Mouse (Mus musculus) limb, embryonic 14.5 days (tissue): Measurements from ENCODE around the gene Trio. TPM values are rescaled to one million over a fixed set of nuclear protein-coding genes. Genes with fewer than 3 reads are reported as not detected.

Experiments
- ATAC-seq: fragments of 200-750 bp; cut with Nextera tagmentation; 2 replicates; pipeline ENCODE4 v1.8.0; 2017; ENCODE audit warnings: low read depth, moderate number of reproducible peaks, moderate TSS enrichment; ENCODE audit not compliant: low FRiP score
- DNase-seq: peaks from one replicate; pipeline ENCODE4 v3.0.0-alpha.2; 2015; ENCODE audit warnings: low spot score
- H3K27ac ChIP-seq: fragments of 300-500 bp; sonication (generic); replicated peaks from 2 replicates; pipeline ENCODE4 v1.5.1; 2014; ENCODE audit warnings: low read depth, mild to moderate bottlenecking, low read length, moderate library complexity, mixed read lengths
- H3K27me3 ChIP-seq: fragments of 300-500 bp; sonication (generic); 2 replicates; pipeline ENCODE4 v1.6.1; 2014; ENCODE audit warnings: low read length, mixed read lengths; ENCODE audit not compliant: control insufficient read depth, insufficient read depth
- H3K36me3 ChIP-seq: fragments of 300-500 bp; sonication (generic); 2 replicates; pipeline ENCODE4 v1.6.1; 2014; ENCODE audit warnings: mild to moderate bottlenecking, low read length, moderate library complexity, mixed read lengths; ENCODE audit not compliant: control insufficient read depth, insufficient read depth
- H3K4me1 ChIP-seq: fragments of 300-500 bp; sonication (generic); 2 replicates; pipeline ENCODE4 v1.6.1; 2014; ENCODE audit warnings: antibody characterized with exemption, low read length, mixed read lengths; ENCODE audit not compliant: control insufficient read depth, insufficient read depth
- H3K4me2 ChIP-seq: fragments of 300-500 bp; sonication (generic); replicated peaks from 2 replicates; pipeline ENCODE4 v1.6.1; 2014; ENCODE audit warnings: low read depth, mild to moderate bottlenecking, low read length, moderate library complexity; ENCODE audit not compliant: severe bottlenecking
- H3K4me3 ChIP-seq: fragments of 300-500 bp; sonication (generic); replicated peaks from 2 replicates; pipeline ENCODE4 v1.5.1; 2014; ENCODE audit warnings: low read length
- H3K9ac ChIP-seq: fragments of 300-500 bp; sonication (generic); 2 replicates; pipeline ENCODE4 v1.6.1; 2014; ENCODE audit warnings: mild to moderate bottlenecking, low read depth, low read length, moderate library complexity; ENCODE audit not compliant: severe bottlenecking
- H3K9me3 ChIP-seq: fragments of 300-500 bp; sonication (generic); 2 replicates; pipeline ENCODE4 v1.6.1; 2016; ENCODE audit warnings: low read length; ENCODE audit not compliant: control insufficient read depth
- POLR2A ChIP-seq: fragments of 200-500 bp; IDR thresholded peaks from 2 replicates; pipeline ENCODE4 v1.8.0; 2012; ENCODE audit warnings: inconsistent platforms, mild to moderate bottlenecking, moderate library complexity, borderline replicate concordance; ENCODE audit not compliant: insufficient read depth, insufficient read length; ENCODE audit errors: extremely low read depth
- WGBS: fragments of 180-500 bp; shearing (Covaris S2); extraction: QIAGEN DNeasy Blood & Tissue Kit; methylation state at CpG from one replicate; pipeline ENCODE4 v1.1.7; 2014; 5-methylcytosine and 5-hydroxymethylcytosine counted together
- polyA plus RNA-seq, 2 experiments: library from polyadenylated mRNA; depleted of rRNA in 1 of 2; stranded (reverse) in 1 of 2; unstranded in 1 of 2; fragments of >200 nt; fragmentation: Nextera tagmentation in 1 of 2; extraction: Ambion mirVana in 1 of 2; gene quantifications; 2 replicates each; pipeline versions ENCODE4 v1.2.1 to v1.2.3; 2012 to 2014

Gene Trio
- polyA plus RNA-seq, 2 experiments, result 78.7 to 230 TPM

GRCm38 (mm10) chr15:27981258-27981657, 44.4 kb downstream of the Trio start:
- TF ChIP-seq POLR2A, result no peak
- Histone ChIP-seq H3K27ac (no peak overlapping the region), H3K27me3 (no peaks in the 10 kb centered on the region), H3K36me3 (no peaks in the 10 kb centered on the region), H3K9me3 (no peaks in the 10 kb centered on the region), H3K4me1 (peaks cover 25% of the 10 kb centered on the region), H3K4me2 (no peak overlapping the region), H3K4me3 (no peak overlapping the region), H3K9ac (no peak overlapping the region)
- DNase-seq (no peak), ATAC-seq (peak; percentile 41; the same call in 1 of the 2 replicates)
- 24% methylated on average over 3 of the region's 3 CpGs for WGBS

GRCm38 (mm10) chr15:27980436-27980835, 45.2 kb downstream of the Trio start:
- 79% methylated on average over 13 of the region's 13 CpGs for WGBS
- no peak for TF ChIP-seq POLR2A
- no peak overlapping the region for H3K4me2 ChIP-seq
- no peaks in the 10 kb centered on the region for H3K9me3 ChIP-seq
- H3K4me1 ChIP-seq, result peaks cover 25% of the 10 kb centered on the region
- no peak overlapping the region for H3K4me3 ChIP-seq
- H3K36me3 ChIP-seq, result no peaks in the 10 kb centered on the region
- no peak for ATAC-seq
- no peaks in the 10 kb centered on the region for H3K27me3 ChIP-seq
- no peak overlapping the region for H3K27ac ChIP-seq
- no peak for DNase-seq
- no peak overlapping the region for H3K9ac ChIP-seq

- Histone ChIP-seq H3K27ac (no peak overlapping the region), H3K4me2 (no peak overlapping the region), H3K4me1 (peaks cover 18% of the 10 kb centered on the region), H3K36me3 (no peaks in the 10 kb centered on the region), H3K4me3 (no peak overlapping the region), H3K9me3 (no peaks in the 10 kb centered on the region), H3K9ac (no peak overlapping the region), H3K27me3 (no peaks in the 10 kb centered on the region)
- no peak for ATAC-seq
- no peak for TF ChIP-seq POLR2A
- 67% methylated on average over 4 of the region's 4 CpGs for WGBS
- DNase-seq, result no peak
Observed at GRCm38 (mm10) chr15:27976950-27977349, 48.7 kb downstream of the Trio start.

- no peaks in the 10 kb centered on the region for H3K27me3 ChIP-seq
- no peak for DNase-seq
- no peak overlapping the region for H3K27ac ChIP-seq
- TF ChIP-seq POLR2A, result no peak
- no peaks in the 10 kb centered on the region for H3K36me3 ChIP-seq
- no peak overlapping the region for H3K4me2 ChIP-seq
- H3K4me1 ChIP-seq, result peaks cover 12% of the 10 kb centered on the region
- H3K9ac ChIP-seq, result no peak overlapping the region
- no peaks in the 10 kb centered on the region for H3K9me3 ChIP-seq
- ATAC-seq, result no peak
- H3K4me3 ChIP-seq, result no peak overlapping the region
Observed at GRCm38 (mm10) chr15:27976366-27976765, 49.3 kb downstream of the Trio start.

- DNase-seq (no peak), ATAC-seq (no peak)
- no peaks in the 10 kb centered on the region for H3K9me3 ChIP-seq
- H3K4me2 ChIP-seq, result no peak overlapping the region
- whole genome bisulfite sequencing, result 84% methylated on average over 8 of the region's 8 CpGs
- peaks cover 2% of the 10 kb centered on the region; the same call in 1 of the 2 replicates for H3K4me1 ChIP-seq
- TF ChIP-seq POLR2A, result no peak
- H3K4me3 ChIP-seq, result no peak overlapping the region
- H3K9ac ChIP-seq, result no peak overlapping the region
- no peak overlapping the region for H3K27ac ChIP-seq
- H3K27me3 ChIP-seq, result no peaks in the 10 kb centered on the region
- H3K36me3 ChIP-seq, result no peaks in the 10 kb centered on the region
Observed at GRCm38 (mm10) chr15:27974637-27975036, 51.0 kb downstream of the Trio start.

- TF ChIP-seq POLR2A, result no peak
- Histone ChIP-seq H3K4me2 (no peak overlapping the region), H3K4me3 (no peak overlapping the region), H3K4me1 (peaks cover 10% of the 10 kb centered on the region; the same call in 1 of the 2 replicates), H3K36me3 (no peaks in the 10 kb centered on the region), H3K27ac (no peak overlapping the region), H3K9ac (no peak overlapping the region), H3K27me3 (no peaks in the 10 kb centered on the region), H3K9me3 (no peaks in the 10 kb centered on the region)
- WGBS, result 61% methylated on average over 8 of the region's 8 CpGs
- ATAC-seq, result no peak; the same call in 1 of the 2 replicates
- no peak for DNase-seq
Observed at GRCm38 (mm10) chr15:27968183-27968582, 57.5 kb downstream of the Trio start.
